Mouse (Mus musculus) mouse trophoblast stem cell (cell line): Measurements from ENCODE around the gene Dnase1l3.

Experiments used
- in situ Hi-C, 2 experiments: fragments of 300-500 bp; cut with MseI, MboI; formaldehyde crosslinking; loops; 2 replicates in 1 of 2; 3 replicates in 1 of 2; pipeline ENCODE4 v1.15.1; 2025

Gene Dnase1l3

DNA sequence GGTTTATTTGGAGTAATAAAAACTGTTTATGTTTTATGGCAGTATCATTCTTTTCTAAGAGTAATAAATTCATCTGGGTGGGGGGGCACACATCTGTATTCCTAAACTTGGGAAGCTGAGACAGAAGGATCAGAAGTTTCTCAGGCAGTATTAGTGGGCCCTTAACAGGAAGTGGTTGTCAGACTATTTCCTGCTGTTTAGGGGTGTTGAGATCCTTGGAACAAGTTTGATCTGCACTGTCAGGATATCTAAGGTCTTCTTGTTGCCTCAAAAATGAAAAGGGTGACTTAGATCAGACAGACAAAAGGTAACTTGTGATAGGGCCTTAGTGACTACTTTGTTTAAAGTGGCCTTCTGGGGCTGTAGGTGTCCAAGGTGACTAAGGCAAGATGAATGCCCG is 16.2 kb downstream of the Dnase1l3 start:
- in situ Hi-C loops = no loop called here

DNA sequence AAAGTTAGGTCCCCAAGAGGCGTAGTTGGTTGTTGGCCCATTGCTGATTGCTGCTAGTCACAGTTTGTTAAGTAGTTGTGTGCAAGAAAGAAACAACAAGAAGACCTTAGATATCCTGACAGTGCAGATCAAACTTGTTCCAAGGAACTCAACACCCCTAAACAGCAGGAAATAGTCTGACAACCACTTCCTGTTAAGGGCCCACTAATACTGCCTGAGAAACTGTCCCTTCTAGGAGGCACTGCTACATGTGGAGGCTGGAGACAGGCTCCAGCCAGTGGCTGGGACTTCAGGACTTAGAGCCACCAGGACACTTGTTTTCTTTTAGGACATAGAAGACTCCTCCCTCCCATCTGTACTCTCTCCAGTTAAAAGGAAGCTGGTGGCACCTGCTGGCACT is 16.9 kb downstream of the Dnase1l3 start:
- in situ Hi-C loops = no loop called here

DNA sequence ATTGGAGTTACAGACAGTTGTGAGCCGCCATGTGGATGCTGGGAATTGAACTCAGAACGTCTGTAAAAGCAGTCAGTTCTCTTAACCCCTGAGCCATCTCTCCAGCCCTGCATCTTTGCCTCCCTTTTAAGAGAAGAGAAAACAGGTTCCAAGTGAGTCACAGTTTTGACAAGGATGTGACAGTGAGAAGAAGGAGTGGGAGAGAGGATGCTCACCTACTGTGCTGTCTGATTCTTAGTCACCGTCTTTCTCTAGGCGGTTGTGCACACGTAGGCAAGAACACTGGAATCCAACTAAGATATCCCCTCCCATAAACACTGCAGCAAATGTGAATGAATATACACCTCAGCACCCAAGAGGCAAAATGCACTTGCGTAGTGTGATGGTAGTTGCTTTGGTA is 19.2 kb downstream of the Dnase1l3 start:
- in situ Hi-C loops = no loop called here

DNA sequence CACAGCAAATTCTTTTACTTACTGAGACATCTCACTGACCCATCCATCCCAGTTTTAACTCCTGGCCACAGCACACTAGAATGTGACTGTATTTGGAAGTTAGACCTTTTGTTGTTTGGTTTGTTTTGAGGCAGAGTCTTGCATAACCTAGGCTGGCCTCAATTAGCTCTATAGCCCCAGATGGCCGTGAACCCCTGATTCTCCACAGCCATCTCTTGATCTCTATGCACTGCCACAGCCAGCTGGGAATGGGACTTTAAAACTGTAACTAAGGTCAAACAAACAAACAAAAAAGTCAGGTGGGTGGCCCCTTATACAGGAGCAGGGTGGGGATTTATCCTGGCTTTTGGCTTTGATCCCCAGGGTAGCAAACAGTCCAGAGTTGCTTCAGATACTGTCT is 19.7 kb downstream of the Dnase1l3 start:
- in situ Hi-C loops = no loop called here

DNA sequence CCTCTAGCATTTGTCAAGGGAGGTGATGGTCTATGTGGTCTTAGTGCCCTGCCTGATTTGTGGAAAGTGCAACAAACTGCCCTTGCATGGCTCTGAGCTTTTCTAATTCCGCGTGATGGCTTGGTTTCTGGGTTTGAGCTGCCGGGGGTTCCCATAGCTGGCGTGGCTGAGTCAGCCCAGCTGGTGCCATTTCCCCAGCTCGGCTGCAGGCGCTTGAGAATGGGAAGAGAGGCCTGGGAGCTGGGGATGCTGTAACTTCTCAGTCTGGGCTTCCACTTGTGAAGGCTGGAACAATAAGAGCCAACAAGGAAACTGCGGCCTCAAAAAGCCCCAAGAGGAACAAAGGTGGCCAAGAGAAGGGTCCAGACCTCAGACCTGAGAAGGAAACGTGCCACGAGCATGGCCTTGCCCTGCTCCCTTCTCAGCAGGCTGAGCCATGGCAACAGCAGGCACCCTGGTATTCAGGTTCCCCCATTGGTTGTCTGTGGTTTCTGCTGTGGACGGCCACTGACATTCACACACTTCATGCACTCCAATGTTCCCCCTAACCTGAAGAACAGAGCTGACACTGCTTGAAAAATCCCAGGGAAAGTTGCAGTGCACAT is 22.4 kb downstream of the Dnase1l3 start:
- in situ Hi-C loops = no loop called here

DNA sequence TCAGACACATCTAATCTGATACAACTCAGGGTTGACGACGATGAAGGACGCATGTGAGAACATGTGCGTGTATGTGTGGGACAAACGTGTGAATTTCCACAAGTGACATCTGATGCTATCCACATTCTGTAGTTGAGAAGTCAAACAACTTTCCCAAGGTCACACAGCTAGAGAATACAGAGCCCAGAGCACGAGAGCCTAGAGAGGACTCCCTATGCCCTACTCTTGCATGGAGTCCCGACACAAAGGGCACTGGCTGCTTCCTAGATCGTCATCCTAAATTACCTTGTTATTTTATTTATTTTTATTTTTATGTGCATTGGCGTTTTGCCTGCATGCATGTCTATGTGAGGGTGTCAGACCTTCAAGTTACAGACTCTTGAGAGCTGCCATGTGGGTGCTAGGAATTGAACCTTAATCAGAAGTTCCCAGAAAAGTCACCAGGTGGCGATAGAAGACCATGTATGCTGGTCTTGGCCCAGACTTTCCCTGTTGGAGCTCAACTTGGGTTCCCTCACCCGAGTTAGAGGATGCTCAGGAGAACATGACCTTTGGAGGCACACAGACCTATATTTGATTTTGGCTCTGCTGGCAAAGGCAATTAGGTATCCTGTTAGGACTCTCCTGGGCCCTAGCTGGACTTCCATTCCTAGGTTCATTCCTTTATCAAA is 30.0 kb downstream of the Dnase1l3 start:
- in situ Hi-C loops = loop anchor here (5.0 to 10.0 kb wide), 3 partner anchors 33 to 200 kb away; no protein-coding TSS in a partner anchor

DNA sequence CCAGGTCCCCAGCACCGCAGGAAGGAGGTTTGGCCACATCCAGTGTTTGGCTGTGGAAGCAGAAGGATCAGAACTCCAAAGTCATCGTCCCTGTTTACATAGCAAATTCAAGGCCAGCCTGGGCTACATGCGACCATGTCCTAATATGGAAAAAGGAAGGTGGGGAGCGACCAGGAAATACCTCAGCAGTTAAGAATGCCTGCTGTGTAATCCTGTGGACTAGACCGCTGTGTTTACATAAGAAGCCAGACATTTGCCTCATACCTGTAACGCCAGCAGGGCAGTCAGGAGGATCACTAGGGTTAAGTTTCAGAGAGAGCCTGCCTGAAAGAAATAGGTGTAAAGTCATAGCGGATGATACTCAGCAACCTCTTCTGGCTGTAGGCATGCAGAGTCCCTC is 31.2 kb downstream of the Dnase1l3 start:
- in situ Hi-C loops = loop anchor here (5.0 to 10.0 kb wide), 3 partner anchors 34 to 202 kb away; no protein-coding TSS in a partner anchor

DNA sequence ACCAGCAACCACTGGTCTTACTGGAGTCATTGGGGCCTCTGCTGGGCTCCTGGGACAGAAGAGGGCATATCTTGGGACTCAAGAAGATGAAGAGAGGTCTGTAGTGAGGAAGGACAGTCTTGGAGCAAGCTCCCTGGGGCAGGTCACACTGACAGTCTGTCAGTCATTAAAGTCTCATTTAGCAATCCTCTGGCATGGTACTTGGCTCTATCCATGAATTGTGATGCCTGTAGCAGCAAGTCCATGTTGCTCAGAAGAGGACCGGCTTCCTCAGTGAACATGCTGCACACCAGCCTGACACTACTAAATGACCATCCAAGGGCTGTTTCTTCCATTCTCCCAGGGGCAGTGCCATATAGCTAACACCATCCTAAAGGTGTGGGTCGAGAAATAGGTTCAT is 31.7 kb downstream of the Dnase1l3 start:
- in situ Hi-C loops = loop anchor here (5.0 to 10.0 kb wide), 3 partner anchors 35 to 202 kb away; no protein-coding TSS in a partner anchor

DNA sequence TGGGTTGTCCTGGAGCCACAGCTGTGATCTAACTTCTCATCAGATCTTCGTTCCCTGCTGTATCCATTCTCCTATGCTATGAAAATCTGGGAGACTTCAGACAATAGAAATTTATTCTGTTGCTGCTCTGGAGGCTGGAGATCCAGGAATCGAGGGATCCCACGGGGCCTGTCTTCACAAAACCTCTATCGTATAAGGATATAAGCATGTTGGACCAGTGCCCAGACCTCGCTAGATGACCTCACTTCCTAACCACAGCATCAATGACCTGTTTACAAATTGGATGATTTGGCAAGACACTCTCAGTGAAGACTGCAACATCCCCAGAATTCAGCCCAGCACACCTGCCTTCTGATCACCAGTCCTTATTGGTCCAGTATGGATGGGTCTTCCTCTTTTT is 32.7 kb downstream of the Dnase1l3 start:
- in situ Hi-C loops = loop anchor here (5.0 to 10.0 kb wide), 3 partner anchors 36 to 203 kb away; no protein-coding TSS in a partner anchor

DNA sequence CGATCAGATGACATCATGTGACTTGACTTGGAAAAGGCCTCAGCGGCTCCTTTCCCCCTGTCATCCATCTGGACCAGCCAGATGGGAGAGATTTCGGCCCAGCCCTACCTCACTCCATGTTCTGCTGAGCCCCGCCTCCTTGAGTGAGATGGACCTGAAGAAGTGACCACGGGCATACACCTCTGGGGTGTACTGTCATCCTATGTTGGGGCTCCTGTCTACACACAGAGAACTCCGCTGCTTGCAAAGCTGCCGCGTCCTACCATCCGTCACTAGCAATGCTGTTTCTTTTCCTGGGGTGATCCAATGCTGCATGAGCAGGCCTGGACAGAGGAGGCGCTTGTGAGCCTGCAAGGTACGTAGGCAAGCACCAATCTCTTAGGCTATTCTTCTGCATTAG is 33.8 kb downstream of the Dnase1l3 start:
- in situ Hi-C loops = loop anchor here (5.0 to 10.0 kb wide), 3 partner anchors 37 to 204 kb away; no protein-coding TSS in a partner anchor

DNA sequence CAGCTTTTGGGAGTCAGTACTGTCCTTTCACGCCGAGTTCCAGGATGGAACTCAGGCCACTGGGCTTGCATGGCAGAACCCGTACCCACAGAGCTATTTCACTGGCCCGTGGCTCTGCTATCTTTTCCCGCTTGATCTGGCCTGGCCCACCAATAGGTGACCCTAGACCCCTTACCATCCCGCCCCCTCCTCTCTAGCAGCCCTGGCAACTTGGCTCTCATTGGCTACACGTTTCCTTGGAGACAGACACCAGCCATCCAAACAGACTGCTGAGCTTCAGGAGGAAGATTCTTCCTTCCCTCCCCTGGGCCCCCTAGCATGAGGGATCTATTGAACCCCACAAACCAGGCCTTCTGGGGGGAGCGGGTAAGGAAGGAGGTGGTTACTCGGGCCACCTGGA is 37.3 kb downstream of the Dnase1l3 start, which contains the start of gene Gm45521:
TSS of gene Gm45521 (plus strand) at position 240 of the 400 bp plus-strand sequence.
- in situ Hi-C loops = no loop called here

DNA sequence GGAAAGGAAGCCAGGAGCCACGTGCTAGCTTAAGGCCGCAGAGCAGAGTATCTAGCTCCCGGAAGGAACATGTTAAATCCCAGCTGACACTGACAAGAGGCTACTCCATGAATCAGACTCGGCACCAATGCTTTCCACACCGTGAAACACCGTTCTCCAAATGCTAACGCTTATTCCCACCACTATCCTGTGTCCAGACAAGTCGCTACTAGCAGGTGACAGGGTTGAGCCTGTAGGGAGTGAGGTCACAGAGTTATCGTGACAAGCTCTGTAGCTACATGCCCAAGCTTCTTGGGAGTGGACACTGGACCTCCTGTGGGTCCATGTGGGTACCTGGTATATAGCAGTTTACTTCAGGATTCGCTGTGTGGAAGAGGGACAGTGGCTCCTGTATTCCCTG is 37.9 kb downstream of the Dnase1l3 start:
- in situ Hi-C loops = no loop called here

DNA sequence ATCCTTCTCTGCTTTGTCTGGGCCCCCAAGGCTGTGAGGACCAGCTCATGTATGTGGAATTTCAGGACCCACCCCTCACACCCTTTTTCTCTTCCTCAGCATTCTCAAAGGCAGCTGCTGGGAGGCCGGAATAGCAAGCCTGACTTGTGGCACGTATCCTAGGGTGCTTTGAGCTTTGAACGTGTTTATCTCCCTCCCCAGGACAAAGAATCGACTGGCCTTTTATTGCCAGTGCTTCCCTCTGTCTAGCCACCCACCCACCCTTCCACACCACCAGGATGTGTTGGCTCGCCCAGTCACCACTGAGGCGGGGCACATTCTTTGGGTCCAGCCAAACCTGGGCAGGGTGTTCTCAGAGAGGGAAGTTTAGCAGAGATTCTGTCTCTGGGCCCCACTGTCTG is 40.3 kb downstream of the Dnase1l3 start:
- in situ Hi-C loops = no loop called here

DNA sequence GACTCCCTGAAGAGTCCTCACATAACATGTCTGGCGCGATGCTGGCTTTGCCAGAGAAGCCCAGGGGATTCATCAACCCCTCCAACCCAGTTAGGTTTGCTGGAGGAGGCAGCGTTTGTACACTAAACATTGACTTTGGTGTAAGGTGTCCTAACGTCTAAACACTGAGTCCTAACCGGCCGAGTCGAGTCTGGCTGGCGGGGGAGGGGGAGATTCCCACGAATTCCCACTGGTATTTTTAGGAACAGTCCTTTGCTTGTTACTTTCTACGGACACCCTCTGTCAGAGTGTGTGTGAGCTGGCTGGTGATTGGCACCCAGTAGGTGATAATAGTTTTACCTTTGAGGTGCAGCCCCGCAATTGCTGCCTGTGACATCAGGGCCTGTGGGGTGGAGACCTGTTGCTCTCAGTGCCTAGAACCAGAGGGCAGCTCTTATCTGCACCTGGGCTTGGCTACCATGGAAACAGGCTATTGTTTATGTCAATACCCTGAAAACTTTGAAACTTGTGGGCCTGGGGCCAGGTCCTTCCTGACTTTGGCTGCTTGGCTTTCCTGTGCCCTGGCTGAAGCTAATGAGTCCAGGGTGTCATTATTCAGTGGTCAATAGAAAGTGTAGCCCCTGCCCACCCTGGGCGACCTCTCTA is 41.6 kb downstream of the Dnase1l3 start:
- in situ Hi-C loops = no loop called here

DNA sequence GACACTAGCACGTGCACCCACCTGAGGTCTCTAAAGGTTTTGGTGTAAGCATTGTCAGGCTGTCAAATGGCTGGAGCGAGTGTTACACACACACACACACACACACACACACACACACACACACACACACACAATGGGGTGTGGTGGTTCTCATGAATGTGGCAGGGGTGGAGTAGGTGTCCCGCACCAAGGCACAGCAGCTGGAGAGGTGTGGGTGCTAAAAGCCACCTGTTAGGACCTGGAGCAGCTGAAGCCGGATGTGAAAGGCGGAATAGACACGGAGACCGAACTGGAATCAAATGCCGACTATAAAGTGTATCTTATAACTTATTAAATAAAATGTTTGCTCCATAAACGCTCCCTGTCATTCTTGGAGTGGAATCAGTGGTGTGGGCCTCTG is 43.1 kb downstream of the Dnase1l3 start:
- in situ Hi-C loops = no loop called here

DNA sequence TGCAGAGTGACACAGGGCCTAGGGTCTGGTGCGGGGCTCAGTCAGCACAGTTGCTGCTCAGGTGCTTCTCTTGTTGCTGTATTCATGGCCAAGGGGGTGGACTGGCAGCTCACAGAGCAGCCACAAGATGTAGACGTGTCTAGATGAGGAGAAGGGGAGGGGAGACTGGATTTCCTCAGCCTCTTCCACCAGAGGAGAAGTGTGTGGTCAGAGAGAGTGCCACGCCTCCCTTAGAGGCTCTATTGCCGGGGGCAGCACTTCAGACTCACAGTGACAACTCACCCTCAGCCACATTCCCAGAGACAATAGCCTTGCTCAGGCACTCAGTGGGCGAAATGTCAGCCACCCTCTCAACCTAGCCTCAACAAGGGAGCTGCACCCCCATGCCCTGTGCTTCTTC is 49.1 kb downstream of the Dnase1l3 start:
- in situ Hi-C loops = no loop called here

DNA sequence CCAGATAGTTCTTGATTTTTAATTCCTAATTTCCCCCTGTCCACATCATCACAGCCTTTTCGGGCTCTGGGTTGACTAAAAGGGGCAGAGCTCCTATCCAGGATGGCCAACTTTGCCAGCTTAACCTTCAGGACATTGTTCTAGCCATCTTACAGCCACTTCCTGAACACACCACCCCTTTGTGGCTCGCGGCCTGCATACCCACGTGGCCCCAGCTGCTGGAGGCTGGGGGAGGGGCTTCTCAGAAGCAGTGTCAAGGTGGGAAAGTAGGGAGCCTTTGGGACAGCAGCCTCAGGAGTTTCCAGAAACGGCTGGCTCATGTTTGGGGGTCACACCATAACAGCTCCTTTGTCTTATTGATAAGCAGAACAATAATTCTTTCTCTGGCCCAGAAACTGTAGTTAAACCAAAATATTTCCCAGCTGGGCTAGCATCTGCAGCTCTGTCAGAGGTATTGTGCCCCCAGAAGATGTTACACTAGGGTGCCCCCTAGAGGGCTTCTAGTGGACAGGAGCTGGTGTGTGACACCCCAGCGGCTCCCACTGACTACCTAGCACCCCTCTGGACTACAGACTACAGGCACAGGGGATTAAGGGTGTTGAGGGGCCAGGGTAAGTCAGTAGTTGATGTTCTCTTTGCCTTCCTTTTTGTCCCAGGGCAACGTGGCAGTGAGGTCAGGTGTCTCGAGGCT is 49.9 kb downstream of the Dnase1l3 start:
- in situ Hi-C loops = no loop called here

DNA sequence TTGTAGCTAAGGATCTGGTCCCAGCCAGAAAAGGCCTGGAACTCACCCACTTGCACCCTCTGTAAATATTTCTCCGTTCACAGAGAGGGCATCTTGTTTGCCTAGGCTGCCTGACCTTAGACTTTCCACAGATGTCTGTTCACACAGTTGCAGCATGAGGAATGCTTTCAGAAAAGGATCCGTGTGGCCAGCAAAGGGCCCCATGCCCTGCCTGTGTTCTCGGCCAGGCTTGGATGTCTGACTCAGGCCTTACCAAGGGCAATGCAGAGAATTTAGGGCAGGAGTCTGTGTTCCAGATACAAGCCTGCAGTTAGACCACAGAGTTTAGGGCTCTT is 50.6 kb downstream of the Dnase1l3 start:
- in situ Hi-C loops = no loop called here

DNA sequence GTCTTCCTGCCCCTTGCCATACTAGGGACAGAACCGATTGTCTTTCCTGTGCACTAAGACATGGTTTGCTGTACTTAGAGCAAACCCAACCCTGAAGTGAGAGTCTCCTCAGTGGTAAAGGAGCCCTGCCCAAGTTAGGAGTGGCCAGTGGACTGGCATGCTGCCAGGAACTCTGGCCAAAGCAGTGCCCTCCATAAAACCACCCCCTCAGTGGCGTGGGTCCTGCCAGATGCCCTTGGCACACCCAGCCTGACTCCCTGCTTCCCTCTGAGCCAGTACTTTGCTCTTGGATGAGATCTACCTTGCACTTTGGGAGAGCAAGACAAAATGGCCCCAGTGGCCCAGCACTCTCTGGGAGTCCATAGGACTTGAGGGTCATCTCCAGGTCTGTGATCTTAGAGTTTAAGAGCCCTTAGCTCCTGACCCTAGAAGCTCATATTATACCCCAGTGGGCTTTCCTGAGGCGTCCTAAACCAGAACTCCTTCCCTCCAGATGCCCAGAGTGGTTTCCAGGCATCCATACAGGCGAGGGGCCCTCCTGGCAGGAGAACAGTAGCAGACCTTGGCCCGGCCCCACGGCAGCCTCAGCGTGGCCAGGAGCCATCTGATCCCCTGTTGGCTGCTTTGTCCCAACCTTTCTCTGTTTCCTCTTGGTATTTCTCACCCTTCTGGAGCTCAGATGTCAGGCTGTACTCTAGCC is 51.1 kb downstream of the Dnase1l3 start:
- in situ Hi-C loops = no loop called here

DNA sequence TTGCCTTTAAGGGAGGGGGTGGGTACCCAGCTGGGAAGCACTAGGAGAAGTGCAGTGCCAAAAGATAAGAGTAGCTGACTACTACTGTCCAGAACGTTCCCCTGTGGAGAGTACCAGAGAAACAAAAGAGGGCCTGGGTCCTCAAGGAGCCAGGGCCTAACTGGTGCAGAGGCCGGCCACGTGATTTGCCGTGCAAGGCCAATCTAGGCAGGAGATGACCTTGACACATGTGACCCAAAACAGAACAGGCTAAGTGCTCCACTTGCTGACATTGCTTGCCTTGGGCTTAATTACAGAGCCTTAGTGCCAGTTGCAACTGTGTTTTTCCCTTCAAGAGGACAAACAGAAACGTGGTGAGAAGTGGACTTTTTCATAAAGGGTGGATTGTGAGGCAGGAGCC is 53.0 kb downstream of the Dnase1l3 start:
- in situ Hi-C loops = no loop called here
